Mouse (Mus musculus) gastrocnemius, postnatal 4 days (tissue): ENCODE measurements around the gene Fnip2. TPM values are rescaled to one million over a fixed set of nuclear protein-coding genes. Genes with fewer than 3 reads are reported as not detected.
"Not testable (repeated sequence)": the region's sequence is repeated elsewhere in the genome, so short reads cannot be mapped to it uniquely, and the experiment has no call there.

Source experiments
- DNase-seq, 2 experiments: peaks; one replicate each; pipeline ENCODE4 v3.0.0; 2021 to 2022; ENCODE audit warnings: low spot score in 2 of 2, mixed read lengths in 2 of 2
- total RNA-seq, 2 experiments: library from RNA; stranded (reverse); gene quantifications; 2 replicates each; pipeline ENCODE4 v1.2.3; 2021

Fnip2 gene
- total RNA-seq, 2 experiments from 2014 or later: 10.3 to 10.6 TPM

- DNase-seq: no peak
Observed at GRCm38 (mm10) chr3:79484286-79485063, 83.1 kb downstream of the Fnip2 start.

GRCm38 (mm10) chr3:79478880-79479279 is 88.7 kb downstream of the Fnip2 start:
- DNase-seq: no peak

GRCm38 (mm10) chr3:79478400-79478799 is 89.2 kb downstream of the Fnip2 start:
- DNase-seq: no peak

- no peak for DNase-seq
Observed at GRCm38 (mm10) chr3:79475980-79476379, 91.6 kb downstream of the Fnip2 start.

- no peak for DNase-seq
Observed at GRCm38 (mm10) chr3:79474911-79475310, 92.7 kb downstream of the Fnip2 start.

- no peak for DNase-seq
Observed at GRCm38 (mm10) chr3:79472362-79472761, 95.2 kb downstream of the Fnip2 start.

- no peak for DNase-seq
Observed at GRCm38 (mm10) chr3:79469440-79469839, 98.2 kb downstream of the Fnip2 start.

GRCm38 (mm10) chr3:79458651-79459275 is 108.8 kb downstream of the Fnip2 start:
- DNase-seq: no peak

- DNase-seq: no peak
Observed at GRCm38 (mm10) chr3:79455761-79456160, 111.8 kb downstream of the Fnip2 start.

- DNase-seq: no peak
Observed at GRCm38 (mm10) chr3:79452696-79453263, 114.8 kb downstream of the Fnip2 start.

- no peak for DNase-seq
Observed at GRCm38 (mm10) chr3:79449361-79449760, 118.2 kb downstream of the Fnip2 start.

- DNase-seq: no peak
Observed at GRCm38 (mm10) chr3:79448421-79448820, 119.2 kb downstream of the Fnip2 start.

GRCm38 (mm10) chr3:79446648-79447047 is 120.9 kb downstream of the Fnip2 start:
- not testable (repeated sequence) for DNase-seq

GRCm38 (mm10) chr3:79446124-79446523 is 121.5 kb downstream of the Fnip2 start:
- no peak for DNase-seq

GRCm38 (mm10) chr3:79445041-79445440 is 122.6 kb downstream of the Fnip2 start:
- DNase-seq: no peak

- no peak for DNase-seq
Observed at GRCm38 (mm10) chr3:79443850-79444249, 123.7 kb downstream of the Fnip2 start.

- no peak for DNase-seq
Observed at GRCm38 (mm10) chr3:79440976-79441491, 126.6 kb downstream of the Fnip2 start.

GRCm38 (mm10) chr3:79438276-79438675 is 129.3 kb downstream of the Fnip2 start:
- no peak for DNase-seq

GRCm38 (mm10) chr3:79436186-79436585 is 131.4 kb downstream of the Fnip2 start:
- no peak for DNase-seq

GRCm38 (mm10) chr3:79434985-79435384 is 132.6 kb downstream of the Fnip2 start:
- DNase-seq: no peak

GRCm38 (mm10) chr3:79434436-79434835 is 133.2 kb downstream of the Fnip2 start:
- no peak for DNase-seq

- DNase-seq: no peak
Observed at GRCm38 (mm10) chr3:79433593-79433992, 134.0 kb downstream of the Fnip2 start.
